Mouse (Mus musculus): Measurements from ENCODE around the gene Avpi1.

DNA sequence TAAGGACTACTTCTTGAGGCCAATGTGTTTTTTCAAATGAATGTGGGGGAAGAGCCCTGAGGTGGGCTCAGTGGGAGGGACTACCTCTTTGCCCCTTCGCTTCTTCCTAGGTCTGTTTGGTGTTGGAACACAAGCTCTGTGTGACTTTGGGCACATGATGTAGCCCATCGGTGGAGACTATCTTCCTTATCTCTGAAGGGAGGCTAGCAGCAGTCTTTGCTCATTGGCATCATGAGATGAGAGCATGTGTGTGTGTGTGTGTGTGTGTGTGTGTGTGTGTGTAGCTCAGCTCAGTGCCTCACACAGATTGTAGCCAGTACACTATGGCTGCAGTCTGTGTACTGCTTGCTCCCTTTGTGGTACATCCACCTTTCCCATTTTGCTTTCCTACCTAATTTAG lies 48.6 kb upstream of the Avpi1 start:
- TF ChIP-seq CTCF (IDR thresholded peaks at IDR 0.05; ENCODE audit: control insufficient read depth, insufficient read depth, insufficient replicate concordance, low read depth, low read length) = no peak
- TF ChIP-seq POLR2A (IDR thresholded peaks at IDR 0.05; ENCODE audit: control insufficient read depth, low read depth, low read length) = no peak
